Mouse (Mus musculus) stomach, embryonic 16.5 days (tissue): ENCODE measurements at regions not wholly inside any gene's neighbourhood (a gene's known extent, or its start where the extent isn't known, plus 50 kb on each side); places are given as distances from the start of the nearest gene placed in this dataset.
A peak's percentile ranks its signal among the peaks of the same experiment; 100 is the strongest.

ENCODE experiments used
- ATAC-seq: fragments of 200-750 bp; cut with Nextera tagmentation; 2 replicates; pipeline ENCODE4 v1.8.0; 2017; ENCODE audit warnings: moderate number of reproducible peaks, moderate TSS enrichment; ENCODE audit not compliant: insufficient read depth, low FRiP score
- H3K27ac ChIP-seq: fragments of 300-500 bp; sonication (generic); 2 replicates; pipeline ENCODE4 v1.5.1; 2014; ENCODE audit warnings: low read length
- H3K27me3 ChIP-seq: fragments of 300-500 bp; sonication (generic); 2 replicates; pipeline ENCODE4 v1.6.1; 2014; ENCODE audit warnings: low read length, control low read depth, mixed read lengths; ENCODE audit not compliant: control insufficient read depth, insufficient read depth
- H3K36me3 ChIP-seq: fragments of 300-500 bp; sonication (generic); 2 replicates; pipeline ENCODE4 v1.6.1; 2014; ENCODE audit warnings: low read length; ENCODE audit not compliant: control insufficient read depth, insufficient read depth
- H3K4me1 ChIP-seq: fragments of 300-500 bp; sonication (generic); 2 replicates; pipeline ENCODE4 v1.6.1; 2014; ENCODE audit warnings: low read length, control low read depth, mixed read lengths; ENCODE audit not compliant: control insufficient read depth, insufficient read depth
- H3K4me2 ChIP-seq: fragments of 300-500 bp; sonication (generic); 2 replicates; pipeline ENCODE4 v1.6.1; 2014; ENCODE audit warnings: low read depth, low read length, mixed read lengths
- H3K4me3 ChIP-seq: fragments of 300-500 bp; sonication (generic); replicated peaks from 2 replicates; pipeline ENCODE4 v1.5.1; 2014; ENCODE audit warnings: mild to moderate bottlenecking, low read length
- H3K9ac ChIP-seq: fragments of 300-500 bp; sonication (generic); 2 replicates; pipeline ENCODE4 v1.6.1; 2014; ENCODE audit warnings: low read length
- H3K9me3 ChIP-seq: fragments of 300-500 bp; sonication (generic); replicated peaks from 2 replicates; pipeline ENCODE4 v1.6.1; 2016; ENCODE audit warnings: low read length, control low read depth; ENCODE audit not compliant: control insufficient read depth
- WGBS: fragments of 180-500 bp; shearing (Covaris S2); extraction: QIAGEN DNeasy Blood & Tissue Kit; methylation state at CpG from one replicate; pipeline ENCODE4 v1.1.7; 2014; 5-methylcytosine and 5-hydroxymethylcytosine counted together

GRCm38 (mm10) chr8:103173313-103173712 is 387.9 kb upstream of the Cdh11 start:
- Histone ChIP-seq H3K9me3 (no peaks in the 10 kb centered on the region), H3K4me2 (no peak overlapping the region), H3K36me3 (no peaks in the 10 kb centered on the region), H3K27ac (no peak overlapping the region), H3K4me3 (no peak overlapping the region), H3K9ac (no peak overlapping the region), H3K4me1 (no peaks in the 10 kb centered on the region), H3K27me3 (no peaks in the 10 kb centered on the region)
- no peak for ATAC-seq
- 70% methylated on average over 3 of the region's 3 CpGs for WGBS

DNA sequence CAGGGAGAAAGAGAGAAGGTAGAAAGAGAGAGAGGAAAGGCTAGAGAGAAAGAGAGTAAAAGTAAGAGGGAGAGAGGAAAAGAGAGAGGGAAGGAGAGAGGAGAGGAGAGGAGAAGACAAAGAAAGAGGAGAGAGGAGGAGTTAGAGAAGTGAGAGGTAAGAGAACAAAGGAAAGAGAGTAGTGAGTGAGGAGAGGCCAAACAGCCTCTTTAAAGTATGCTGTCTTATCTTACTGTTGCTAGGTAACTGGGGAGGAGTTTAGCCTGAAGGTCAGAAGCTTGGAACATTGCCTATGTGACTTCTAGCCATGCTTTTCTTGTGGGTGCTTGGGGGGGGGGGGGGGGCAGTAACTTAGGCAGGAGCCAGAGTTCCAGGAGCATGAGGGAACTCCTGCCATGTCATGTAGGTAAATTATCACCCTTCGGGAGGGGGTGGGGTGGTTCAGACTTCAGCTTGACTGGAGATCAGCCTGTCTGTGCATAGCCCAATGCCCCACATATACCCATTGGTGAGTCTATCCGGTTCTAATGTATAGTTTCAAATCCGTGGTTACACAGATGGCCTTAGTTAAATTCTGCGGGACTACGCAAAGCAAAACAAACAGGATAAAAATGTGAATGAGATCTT is 388.5 kb upstream of the Cdh11 start:
- Histone ChIP-seq H3K4me3 (no peak overlapping the region), H3K9me3 (no peaks in the 10 kb centered on the region), H3K36me3 (no peaks in the 10 kb centered on the region), H3K27ac (no peak overlapping the region), H3K4me2 (no peak overlapping the region), H3K4me1 (no peaks in the 10 kb centered on the region), H3K27me3 (no peaks in the 10 kb centered on the region), H3K9ac (no peak overlapping the region)
- 57% methylated on average over 5 of the region's 5 CpGs for WGBS
- ATAC-seq = no peak

DNA sequence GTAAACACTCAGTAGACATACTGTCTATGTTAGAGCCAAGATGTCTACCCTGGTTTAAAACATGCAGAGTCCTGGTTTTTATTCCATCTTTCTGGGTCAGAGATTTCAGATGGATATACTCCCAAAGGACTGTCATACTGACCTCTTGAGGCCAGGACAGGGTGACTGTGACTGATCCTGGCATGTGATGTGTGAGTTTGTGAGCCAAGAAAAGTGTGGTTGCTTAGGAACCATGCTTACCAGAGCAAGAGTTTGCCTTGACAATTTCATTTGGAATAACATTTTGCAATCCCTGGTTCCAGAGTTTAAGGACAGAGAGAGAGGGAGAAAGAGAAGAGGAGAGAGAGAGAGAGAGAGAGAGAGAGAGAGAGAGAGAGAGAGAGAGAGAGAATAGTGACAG is 395.2 kb upstream of the Cdh11 start:
- no peak overlapping the region for H3K27ac ChIP-seq
- no peak for ATAC-seq
- H3K4me1 ChIP-seq = no peaks in the 10 kb centered on the region
- no peak overlapping the region for H3K4me2 ChIP-seq
- H3K36me3 ChIP-seq = no peaks in the 10 kb centered on the region
- H3K9ac ChIP-seq = no peak overlapping the region
- no peak overlapping the region for H3K4me3 ChIP-seq
- no peaks in the 10 kb centered on the region for H3K9me3 ChIP-seq
- no peaks in the 10 kb centered on the region for H3K27me3 ChIP-seq

- H3K9me3 ChIP-seq = no peaks in the 10 kb centered on the region
- H3K27ac ChIP-seq = no peak overlapping the region
- H3K36me3 ChIP-seq = no peaks in the 10 kb centered on the region
- H3K9ac ChIP-seq = no peak overlapping the region
- 73% methylated on average over 8 of the region's 8 CpGs for WGBS
- no peaks in the 10 kb centered on the region for H3K4me1 ChIP-seq
- no peak for ATAC-seq
- no peak overlapping the region for H3K4me2 ChIP-seq
- no peak overlapping the region for H3K4me3 ChIP-seq
- no peaks in the 10 kb centered on the region for H3K27me3 ChIP-seq
Observed at GRCm38 (mm10) chr8:103188720-103189498, 403.5 kb upstream of the Cdh11 start.

DNA sequence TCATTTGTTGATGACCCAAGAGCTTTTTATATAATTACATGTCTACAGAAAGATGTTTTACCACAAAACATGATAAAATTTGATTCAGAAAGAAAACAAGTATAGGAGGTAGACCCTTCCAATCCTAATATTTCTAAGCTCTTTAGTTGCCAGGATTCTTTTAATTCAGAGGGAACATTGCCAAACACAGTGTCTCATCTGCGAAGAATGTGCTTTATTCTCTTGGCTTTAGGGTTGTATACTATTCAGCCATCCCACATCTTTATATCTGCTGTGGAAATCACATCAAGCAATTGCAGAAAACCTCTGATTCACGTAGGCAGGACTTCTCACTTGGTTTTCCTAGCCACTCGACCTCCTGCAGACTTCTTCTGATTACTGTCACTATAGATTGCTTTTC is 412.8 kb upstream of the Cdh11 start:
- 66% methylated on average over 3 of the region's 3 CpGs for WGBS
- Histone ChIP-seq H3K4me1 (no peaks in the 10 kb centered on the region; the same call in 1 of the 2 replicates), H3K9me3 (no peaks in the 10 kb centered on the region), H3K36me3 (no peaks in the 10 kb centered on the region), H3K4me3 (no peak overlapping the region), H3K9ac (no peak overlapping the region), H3K4me2 (no peak overlapping the region), H3K27ac (no peak overlapping the region), H3K27me3 (no peaks in the 10 kb centered on the region)
- ATAC-seq = no peak

DNA sequence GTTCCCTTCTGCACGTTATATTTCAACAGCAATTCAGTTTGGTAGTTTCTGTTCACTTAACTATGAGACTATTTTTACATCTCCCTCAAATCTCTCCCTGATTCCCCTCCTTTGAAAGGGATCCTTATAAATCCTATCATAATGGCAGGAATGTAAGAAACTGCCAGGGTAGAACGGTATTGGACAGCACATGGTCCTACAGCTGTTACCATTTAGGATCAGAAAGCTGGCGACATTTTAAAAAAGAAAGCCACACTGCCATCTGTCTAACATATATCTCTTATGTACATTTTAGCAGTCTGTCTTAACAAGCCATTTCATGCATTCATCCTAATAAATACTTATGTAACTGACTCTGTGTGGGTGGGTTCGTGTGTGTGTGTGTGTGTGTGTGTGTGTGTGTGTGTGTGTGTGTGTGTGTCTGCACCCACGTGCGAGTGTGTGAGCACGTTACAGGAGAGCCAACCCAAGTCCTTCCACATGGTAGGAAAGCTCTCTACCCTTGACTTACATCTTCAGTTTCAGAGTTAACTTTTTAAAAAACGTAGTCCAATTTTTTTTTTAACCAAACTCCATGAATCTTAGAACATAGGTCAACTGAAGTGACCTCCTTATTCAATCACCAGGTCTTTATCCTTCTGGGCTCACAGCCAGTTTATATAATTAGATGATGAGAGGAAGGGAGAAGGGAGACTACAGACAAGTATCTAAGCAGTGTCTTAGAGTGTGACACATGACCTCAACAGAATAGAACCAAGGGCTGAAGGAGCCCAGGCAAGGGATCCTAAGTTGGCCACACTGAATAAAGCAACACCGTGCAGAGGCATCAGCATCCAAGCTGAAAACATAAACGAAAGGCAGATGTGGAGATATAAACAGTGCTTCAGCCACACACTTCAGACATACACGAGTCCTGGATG is 414.5 kb upstream of the Cdh11 start:
- 42% methylated on average over 11 of the region's 11 CpGs for WGBS
- peaks cover 7% of the 10 kb centered on the region; the same call in 1 of the 2 replicates for H3K4me1 ChIP-seq
- H3K36me3 ChIP-seq = no peaks in the 10 kb centered on the region
- H3K9me3 ChIP-seq = no peaks in the 10 kb centered on the region
- no peak overlapping the region for H3K4me2 ChIP-seq
- H3K27me3 ChIP-seq = no peaks in the 10 kb centered on the region
- no peak overlapping the region for H3K9ac ChIP-seq
- H3K27ac ChIP-seq = no peak overlapping the region
- peak; percentile 40; the same call in 1 of the 2 replicates for ATAC-seq
- no peak overlapping the region for H3K4me3 ChIP-seq

DNA sequence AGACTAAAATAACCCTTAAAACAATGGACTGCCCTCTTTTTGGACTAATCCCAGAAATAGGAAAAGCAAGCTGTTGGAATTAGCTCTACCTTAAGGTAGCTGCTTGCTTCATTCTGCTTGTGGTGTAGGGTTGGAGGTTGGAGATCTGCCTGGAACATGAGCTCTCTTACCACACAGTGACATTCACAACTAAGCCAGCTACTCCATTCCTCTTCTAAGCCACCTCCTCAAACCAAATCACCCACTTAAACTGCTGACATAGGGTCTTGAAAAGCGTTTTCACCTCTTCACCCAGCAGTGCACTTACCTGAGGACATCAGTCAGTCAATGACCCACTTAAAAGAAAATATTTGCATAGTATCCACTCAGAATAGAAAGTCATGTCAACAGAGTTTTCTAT is 418.3 kb upstream of the Cdh11 start:
- H3K4me3 ChIP-seq = no peak overlapping the region
- no peaks in the 10 kb centered on the region for H3K36me3 ChIP-seq
- H3K4me1 ChIP-seq = peaks cover 7% of the 10 kb centered on the region; the same call in 1 of the 2 replicates
- H3K9me3 ChIP-seq = no peaks in the 10 kb centered on the region
- no peak for ATAC-seq
- no peaks in the 10 kb centered on the region for H3K27me3 ChIP-seq
- H3K9ac ChIP-seq = no peak overlapping the region
- WGBS = 29% methylated on average over 1 of the region's 1 CpGs
- no peak overlapping the region for H3K27ac ChIP-seq
- H3K4me2 ChIP-seq = no peak overlapping the region

- ATAC-seq = no peak
- Histone ChIP-seq H3K27ac (no peak overlapping the region), H3K4me3 (no peak overlapping the region), H3K9ac (no peak overlapping the region), H3K36me3 (no peaks in the 10 kb centered on the region), H3K4me2 (no peak overlapping the region), H3K9me3 (no peaks in the 10 kb centered on the region), H3K27me3 (no peaks in the 10 kb centered on the region), H3K4me1 (no peaks in the 10 kb centered on the region)
- 63% methylated on average over 2 of the region's 2 CpGs for WGBS
Observed at GRCm38 (mm10) chr8:103214606-103215005, 429.2 kb upstream of the Cdh11 start.
